Mouse (Mus musculus): ENCODE results near the gene Ptgds. TPM values are rescaled to one million over a fixed set of nuclear protein-coding genes. Genes with fewer than 3 reads are reported as not detected.
A peak's percentile ranks its signal among the peaks of the same experiment; 100 is the strongest.

Ptgds gene
- total RNA-seq, 2 experiments from 2014 or later = 1.3 to 1.4 TPM

GRCm38 (mm10) chr2:25484901-25485647 is 15.2 kb upstream of the Ptgds start:
- intact Hi-C loops (cut with DNase I; ENCODE audit: low total_unique reads) = loop anchor here (5.0 kb wide), 1 partner anchor 63 kb away; the partner anchor contains the start of gene Fut7
- no peak for DNase-seq

- intact Hi-C loops (cut with DNase I; ENCODE audit: low total_unique reads) = loop anchor here (5.0 kb wide), 1 partner anchor 61 kb away; the partner anchor contains the start of gene Fut7
These were observed 13.1 kb upstream of the Ptgds start for GRCm38 (mm10) chr2:25482969-25483368.

GRCm38 (mm10) chr2:25480541-25480940 is 10.7 kb upstream of the Ptgds start:
- intact Hi-C loops (cut with DNase I; ENCODE audit: low total_unique reads) = loop anchor here (5.0 kb wide), 1 partner anchor 58 kb away; the partner anchor contains the start of gene Fut7

More at GRCm38 (mm10) chr2:25482969-25483368, 13.1 kb upstream of the Ptgds start:
- no peak for DNase-seq

GRCm38 (mm10) chr2:25479551-25480311 is 9.9 kb upstream of the Ptgds start:
- intact Hi-C loops (cut with DNase I; ENCODE audit: low total_unique reads) = loop anchor here (5.0 kb wide), 1 partner anchor 57 kb away; the partner anchor contains the start of gene Fut7

More at GRCm38 (mm10) chr2:25480541-25480940, 10.7 kb upstream of the Ptgds start:
- no peak for DNase-seq

GRCm38 (mm10) chr2:25477967-25478675 is 8.3 kb upstream of the Ptgds start:
- intact Hi-C loops (cut with DNase I; ENCODE audit: low total_unique reads) = no loop called here
- peak; percentile 46 for DNase-seq

More at GRCm38 (mm10) chr2:25479551-25480311, 9.9 kb upstream of the Ptgds start:
- no peak for DNase-seq

- no peak for DNase-seq
- intact Hi-C loops (cut with DNase I; ENCODE audit: low total_unique reads) = no loop called here
These were observed 7.7 kb upstream of the Ptgds start for GRCm38 (mm10) chr2:25477541-25477940.

GRCm38 (mm10) chr2:25472550-25472949 is 2.7 kb upstream of the Ptgds start:
- intact Hi-C loops (cut with DNase I; ENCODE audit: low total_unique reads) = no loop called here
- no peak for DNase-seq

GRCm38 (mm10) chr2:25468962-25469915 is 607 bp downstream of the Ptgds start:
- intact Hi-C loops (cut with DNase I; ENCODE audit: low total_unique reads) = no loop called here
- no peak for DNase-seq

GRCm38 (mm10) chr2:25467606-25468303 is 2.1 kb downstream of the Ptgds start:
- intact Hi-C loops (cut with DNase I; ENCODE audit: low total_unique reads) = no loop called here
- no peak for DNase-seq

- intact Hi-C loops (cut with DNase I; ENCODE audit: low total_unique reads) = no loop called here
These were observed 3.8 kb downstream of the Ptgds start for GRCm38 (mm10) chr2:25465816-25466635.

GRCm38 (mm10) chr2:25465256-25465655 is 4.6 kb downstream of the Ptgds start:
- intact Hi-C loops (cut with DNase I; ENCODE audit: low total_unique reads) = no loop called here
- DNase-seq = no peak

More at GRCm38 (mm10) chr2:25465816-25466635, 3.8 kb downstream of the Ptgds start:
- no peak for DNase-seq

GRCm38 (mm10) chr2:25463630-25464029 is 6.2 kb downstream of the Ptgds start:
- intact Hi-C loops (cut with DNase I; ENCODE audit: low total_unique reads) = no loop called here

GRCm38 (mm10) chr2:25461407-25461806 is 8.4 kb downstream of the Ptgds start:
- intact Hi-C loops (cut with DNase I; ENCODE audit: low total_unique reads) = no loop called here
- no peak for DNase-seq

More at GRCm38 (mm10) chr2:25463630-25464029, 6.2 kb downstream of the Ptgds start:
- DNase-seq = no peak

GRCm38 (mm10) chr2:25460551-25461309 is 9.1 kb downstream of the Ptgds start, which contains the start of gene Paxx:
Paxx (minus strand) TSS chr2:25461094.
- DNase-seq = peak; percentile 92
- intact Hi-C loops (cut with DNase I; ENCODE audit: low total_unique reads) = no loop called here

GRCm38 (mm10) chr2:25460135-25460534 is 9.7 kb downstream of the Ptgds start:
- intact Hi-C loops (cut with DNase I; ENCODE audit: low total_unique reads) = no loop called here
- peak; percentile 28 for DNase-seq

GRCm38 (mm10) chr2:25458911-25459310 is 10.9 kb downstream of the Ptgds start:
- intact Hi-C loops (cut with DNase I; ENCODE audit: low total_unique reads) = no loop called here
- DNase-seq = peak; percentile 79
